Mouse (Mus musculus) embryonic facial prominence, embryonic 14.5 days (tissue): Measurements from ENCODE around the gene Lrrc29. TPM values are rescaled to one million over a fixed set of nuclear protein-coding genes. Genes with fewer than 3 reads are reported as not detected.

Experiments used
- ATAC-seq: fragments of 200-750 bp; cut with Nextera tagmentation; 2 replicates; pipeline ENCODE4 v1.8.0; 2017; ENCODE audit warnings: low read depth, moderate number of reproducible peaks, moderate TSS enrichment
- DNase-seq: peaks from one replicate; pipeline ENCODE4 v3.0.0-alpha.2; 2015; ENCODE audit warnings: low spot score
- H3K27ac ChIP-seq: fragments of 300-500 bp; sonication (generic); replicated peaks from 2 replicates; pipeline ENCODE4 v1.5.1; 2014; ENCODE audit warnings: low read depth, mild to moderate bottlenecking, low read length, moderate library complexity
- H3K27me3 ChIP-seq: fragments of 300-500 bp; sonication (generic); replicated peaks from 2 replicates; pipeline ENCODE4 v1.6.1; 2014; ENCODE audit warnings: low read length; ENCODE audit not compliant: control insufficient read depth, insufficient read depth
- H3K36me3 ChIP-seq: fragments of 300-500 bp; sonication (generic); 2 replicates; pipeline ENCODE4 v1.6.1; 2014; ENCODE audit warnings: low read length, mixed read lengths; ENCODE audit not compliant: control insufficient read depth, insufficient read depth
- H3K4me1 ChIP-seq: fragments of 300-500 bp; sonication (generic); 2 replicates; pipeline ENCODE4 v1.6.1; 2014; ENCODE audit warnings: antibody characterized with exemption, low read length; ENCODE audit not compliant: control insufficient read depth, insufficient read depth
- H3K4me2 ChIP-seq: fragments of 300-500 bp; sonication (generic); 2 replicates; pipeline ENCODE4 v1.6.1; 2014; ENCODE audit warnings: low read depth, mild to moderate bottlenecking, low read length, moderate library complexity, mixed read lengths
- H3K4me3 ChIP-seq: fragments of 300-500 bp; sonication (generic); 2 replicates; pipeline ENCODE4 v1.5.1; 2014; ENCODE audit warnings: low read depth, mild to moderate bottlenecking, low read length
- H3K9ac ChIP-seq: fragments of 300-500 bp; sonication (generic); 2 replicates; pipeline ENCODE4 v1.6.1; 2014; ENCODE audit warnings: low read depth, mild to moderate bottlenecking, low read length, moderate library complexity, mixed read lengths
- H3K9me3 ChIP-seq: fragments of 300-500 bp; sonication (generic); 2 replicates; pipeline ENCODE4 v1.6.1; 2016; ENCODE audit warnings: low read length; ENCODE audit not compliant: control insufficient read depth
- WGBS: fragments of 180-500 bp; shearing (Covaris S2); extraction: QIAGEN DNeasy Blood & Tissue Kit; methylation state at CpG from one replicate; pipeline ENCODE4 v1.1.7; 2014; 5-methylcytosine and 5-hydroxymethylcytosine counted together
- polyA plus RNA-seq: library from polyadenylated mRNA; unstranded; fragments of >200 nt; fragmentation: Nextera tagmentation; extraction: Ambion mirVana; gene quantifications from 2 replicates; pipeline ENCODE4 v1.2.1, GENCODE M21; 2014

Gene Lrrc29
- polyA plus RNA-seq, 1 experiment from 2014 or later: 1.4 TPM

GRCm38 (mm10) chr8:105356681-105357080, 30.6 kb upstream of the Lrrc29 start:
- no peak overlapping the region for H3K27ac ChIP-seq
- DNase-seq: no peak
- WGBS: 83% methylated on average over 14 of the region's 14 CpGs
- no peaks in the 10 kb centered on the region for H3K9me3 ChIP-seq
- ATAC-seq: no peak
- H3K27me3 ChIP-seq: no peaks in the 10 kb centered on the region
- H3K9ac ChIP-seq: no peak overlapping the region
- 0 out of 2 replicates have a peak, but pooled peaks cover 3% of the 10 kb centered on the region for H3K36me3 ChIP-seq
- H3K4me1 ChIP-seq: no peaks in the 10 kb centered on the region
- no peak overlapping the region for H3K4me3 ChIP-seq
- H3K4me2 ChIP-seq: no peak overlapping the region

- WGBS: 56% methylated on average over 26 of the region's 26 CpGs
- no peak overlapping the region for H3K27ac ChIP-seq
Measured at GRCm38 (mm10) chr8:105355179-105356024, 29.3 kb upstream of the Lrrc29 start.

GRCm38 (mm10) chr8:105354549-105354948, 28.5 kb upstream of the Lrrc29 start:
- Histone ChIP-seq H3K4me3 (no peak overlapping the region), H3K27me3 (no peaks in the 10 kb centered on the region), H3K36me3 (0 out of 2 replicates have a peak, but pooled peaks cover 3% of the 10 kb centered on the region), H3K27ac (no peak overlapping the region), H3K9me3 (no peaks in the 10 kb centered on the region), H3K9ac (0 out of 2 replicates have a peak overlapping the region, but pooled peaks have one; percentile 0), H3K4me1 (0 out of 2 replicates have a peak, but pooled peaks cover 3% of the 10 kb centered on the region), H3K4me2 (no peak overlapping the region)
- no peak for DNase-seq
- WGBS: 85% methylated on average over 4 of the region's 4 CpGs
- ATAC-seq: no peak

More at GRCm38 (mm10) chr8:105355179-105356024, 29.3 kb upstream of the Lrrc29 start:
- DNase-seq (no peak), ATAC-seq (no peak)
- Histone ChIP-seq H3K9me3 (no peaks in the 10 kb centered on the region), H3K4me2 (no peak overlapping the region), H3K4me1 (0 out of 2 replicates have a peak, but pooled peaks cover 1% of the 10 kb centered on the region), H3K4me3 (no peak overlapping the region), H3K27me3 (no peaks in the 10 kb centered on the region), H3K9ac (no peak overlapping the region), H3K36me3 (0 out of 2 replicates have a peak, but pooled peaks cover 3% of the 10 kb centered on the region)

GRCm38 (mm10) chr8:105353583-105354135, 27.6 kb upstream of the Lrrc29 start:
- no peak overlapping the region for H3K4me2 ChIP-seq
- H3K9ac ChIP-seq: no peak overlapping the region
- no peak overlapping the region for H3K27ac ChIP-seq
- no peaks in the 10 kb centered on the region for H3K9me3 ChIP-seq
- DNase-seq: no peak
- H3K4me3 ChIP-seq: no peak overlapping the region
- no peaks in the 10 kb centered on the region for H3K27me3 ChIP-seq
- WGBS: 71% methylated on average over 8 of the region's 8 CpGs
- no peak for ATAC-seq
- 0 out of 2 replicates have a peak, but pooled peaks cover 3% of the 10 kb centered on the region for H3K36me3 ChIP-seq
- H3K4me1 ChIP-seq: 0 out of 2 replicates have a peak, but pooled peaks cover 3% of the 10 kb centered on the region

DNA sequence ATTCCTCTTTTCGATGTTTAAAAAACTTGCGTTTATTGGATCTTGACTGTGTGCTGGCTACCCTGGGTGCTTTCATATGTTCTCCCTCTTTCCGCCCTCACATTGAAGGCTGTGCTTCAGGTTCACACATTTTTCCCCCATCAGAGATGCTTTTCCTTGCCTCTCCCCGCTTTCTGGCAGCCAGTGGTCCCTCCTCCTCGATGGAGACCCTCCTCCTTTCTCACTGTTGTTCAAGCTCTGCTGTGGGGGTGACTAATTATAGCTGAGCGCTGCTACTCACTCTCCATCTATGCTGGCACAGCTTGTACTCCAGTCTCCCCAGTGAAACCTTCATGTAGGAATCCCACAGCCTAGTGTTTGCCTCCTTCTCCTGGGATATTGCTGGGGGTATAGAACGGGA, 24.1 kb upstream of the Lrrc29 start:
- Histone ChIP-seq H3K27ac (no peak overlapping the region), H3K27me3 (no peaks in the 10 kb centered on the region), H3K36me3 (no peaks in the 10 kb centered on the region), H3K9ac (no peak overlapping the region), H3K4me1 (peaks cover 20% of the 10 kb centered on the region), H3K4me2 (peak overlapping the region; percentile 98), H3K9me3 (no peaks in the 10 kb centered on the region), H3K4me3 (peak overlapping the region; percentile 51; the same call in 1 of the 2 replicates)
- WGBS: 33% methylated on average over 7 of the region's 7 CpGs
- DNase-seq (no peak), ATAC-seq (no peak)

DNA sequence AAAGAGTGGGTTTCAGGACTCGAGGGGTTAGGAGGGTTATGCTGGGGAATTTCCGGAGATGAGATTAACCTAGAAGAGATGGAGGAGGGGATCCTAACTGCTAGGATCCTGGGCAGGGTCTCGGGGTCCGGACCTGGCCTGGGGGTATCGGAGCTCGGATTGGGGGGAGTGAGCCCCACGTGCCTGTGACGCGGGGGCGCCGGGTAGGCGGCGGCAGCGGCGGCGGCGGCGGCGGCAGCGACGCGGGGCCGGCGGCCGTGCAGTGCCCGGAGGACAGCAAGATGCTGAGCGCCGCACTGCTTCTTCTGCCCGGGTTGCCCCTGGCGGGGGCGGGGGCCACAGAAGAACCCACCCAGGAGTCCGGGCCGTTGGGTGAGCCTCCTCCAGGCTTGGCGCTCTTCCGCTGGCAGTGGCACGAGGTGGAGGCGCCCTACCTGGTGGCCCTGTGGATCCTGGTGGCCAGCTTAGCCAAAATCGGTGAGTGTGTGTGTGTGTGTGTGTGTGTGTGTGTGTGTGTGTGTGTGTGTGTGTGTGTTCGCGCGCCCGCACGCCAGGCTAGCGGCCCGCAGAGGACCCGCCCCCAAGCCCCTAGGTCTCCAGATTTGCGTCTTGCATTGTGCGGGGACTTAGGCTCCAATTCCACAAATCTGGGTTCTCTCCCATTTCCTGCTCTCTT, 23.2 kb upstream of the Lrrc29 start:
- DNase-seq: no peak

GRCm38 (mm10) chr8:105348450-105349095, 22.5 kb upstream of the Lrrc29 start, which contains the start of gene Slc9a5:
Gene Slc9a5 (plus strand): TSS chr8:105348843.
- Histone ChIP-seq H3K9me3 (no peaks in the 10 kb centered on the region), H3K36me3 (no peaks in the 10 kb centered on the region), H3K4me2 (peak within 1 kb of the TSS; percentile 98), H3K27ac (peak within 1 kb of the TSS; percentile 79), H3K4me3 (peak within 1 kb of the TSS; percentile 51), H3K9ac (peak within 1 kb of the TSS; percentile 81), H3K4me1 (peaks cover 24% of the 10 kb centered on the region), H3K27me3 (no peaks in the 10 kb centered on the region)
- DNase-seq (peak; percentile 87), ATAC-seq (0 out of 2 replicates have a peak, but pooled peaks have one; percentile 2)
- WGBS: under 1% methylated on average over 34 of the region's 34 CpGs

More for the DNA sequence above, 23.2 kb upstream of the Lrrc29 start:
- H3K27ac ChIP-seq: peak overlapping the region; percentile 79
- H3K9ac ChIP-seq: peak overlapping the region; percentile 81
- peak overlapping the region; percentile 98 for H3K4me2 ChIP-seq
- H3K27me3 ChIP-seq: no peaks in the 10 kb centered on the region
- no peaks in the 10 kb centered on the region for H3K36me3 ChIP-seq
- H3K4me1 ChIP-seq: peaks cover 24% of the 10 kb centered on the region
- peak overlapping the region; percentile 51 for H3K4me3 ChIP-seq
- no peaks in the 10 kb centered on the region for H3K9me3 ChIP-seq
- ATAC-seq: no peak
- WGBS: 3% methylated on average over 16 of the region's 48 CpGs
